Comparison of ENCODE assay signal across 11 mouse cellular contexts in the genomic region with DNA sequence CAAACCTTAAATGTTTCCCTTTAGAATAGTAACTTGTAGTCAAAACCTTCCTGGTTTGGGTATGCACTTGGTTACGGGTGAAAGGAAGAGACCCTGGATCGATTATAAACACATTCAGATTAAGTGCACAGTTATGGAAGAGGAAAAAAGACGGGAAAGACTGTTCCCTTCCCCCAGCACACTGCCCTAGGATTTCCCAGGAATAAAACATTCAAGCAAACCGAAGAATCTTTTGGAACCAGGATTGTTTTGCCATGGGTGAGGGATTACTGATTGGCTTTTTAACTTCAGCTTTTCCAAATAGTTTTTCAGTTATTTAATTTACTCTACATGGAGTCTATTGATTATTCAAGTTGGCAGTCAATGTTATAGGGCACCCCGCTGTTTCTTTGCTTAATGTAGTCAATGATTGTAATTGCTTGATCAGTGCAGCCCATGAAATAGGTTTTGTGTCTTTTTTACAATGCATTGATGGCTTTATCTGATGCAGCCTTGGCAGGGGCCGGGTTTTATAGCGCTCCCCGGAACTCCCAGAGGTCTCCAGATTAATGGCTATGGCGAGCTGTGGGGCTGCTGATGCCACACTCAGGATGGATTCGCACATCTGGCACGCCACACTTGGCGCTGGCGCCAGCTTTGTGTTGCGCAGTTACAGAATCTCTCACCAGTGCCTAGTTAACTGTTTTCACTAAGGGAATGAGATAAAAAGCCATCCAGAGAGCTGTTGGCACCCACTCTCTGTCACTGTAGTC.
DNase-seq lines count a peak whose midpoint lies in the region; ATAC-seq and TF ChIP-seq lines count a peak whose summit lies in the region.
"Had no signal": no experiment of that assay in that cellular context is flagged by ENCODE, and none has a peak within 500 bp of the region (broad histone marks: within the 10 kb centered on the region; RNA-seq: fewer than 3 reads in every experiment).

No protein-coding gene starts in this region.

- H3K4me3 ChIP-seq in embryonic facial prominence, embryonic 14.5 days (ENCODE audit: low read depth, low read length), result no peak overlapping the region
- H3K4me3 ChIP-seq in embryonic facial prominence, embryonic 10.5 days, result no peak overlapping the region
- H3K4me3 ChIP-seq in layer of hippocampus, adult 2 months, result peak overlapping the region; percentile 24; the same call in 1 of the 2 replicates
- H3K4me3 ChIP-seq in neural tube, embryonic 12.5 days, result no peak overlapping the region
- H3K4me3 ChIP-seq: liver, embryonic 13.5 days had no signal

- no peaks in the 10 kb centered on the region for H3K9me3 ChIP-seq in embryonic facial prominence, embryonic 14.5 days (ENCODE audit: control insufficient read depth, low read length)
- no peaks in the 10 kb centered on the region for H3K9me3 ChIP-seq in embryonic facial prominence, embryonic 10.5 days
- no peaks in the 10 kb centered on the region for H3K9me3 ChIP-seq in neural tube, embryonic 12.5 days
- H3K9me3 ChIP-seq: liver, embryonic 13.5 days had no signal

- H3K4me2 ChIP-seq in embryonic facial prominence, embryonic 14.5 days (ENCODE audit: low read depth, low read length), result no peak overlapping the region
- H3K4me2 ChIP-seq in neural tube, embryonic 12.5 days (replicated peaks), result peak overlapping the region; percentile 31
- H3K4me2 ChIP-seq: liver, embryonic 13.5 days had no signal

- peak; percentile 6 for DNase-seq in embryonic facial prominence, embryonic 14.5 days (ENCODE audit: low spot score)
- no peak for DNase-seq in embryonic facial prominence, embryonic 10.5 days (ENCODE audit: low spot score)
- DNase-seq in embryo, embryonic 11 days, result peak; percentile 22
- DNase-seq in layer of hippocampus, adult 2 months (ENCODE audit: low spot score in 2 of 2), result no peak
- no peak for DNase-seq in spleen, postnatal 36 days (ENCODE audit: low spot score in 2 of 2)
- no peak for DNase-seq in liver
- no peak for DNase-seq in MN1 (ENCODE audit: low spot score)
- DNase-seq: kidney, adult 9 months; liver, embryonic 13.5 days; thymus, postnatal 25 days had no signal

- no peaks in the 10 kb centered on the region for H3K4me1 ChIP-seq in embryonic facial prominence, embryonic 14.5 days (ENCODE audit: control insufficient read depth, insufficient read depth, low read length)
- H3K4me1 ChIP-seq in embryonic facial prominence, embryonic 10.5 days, result peaks cover 3% of the 10 kb centered on the region; the same call in 1 of the 2 replicates
- H3K4me1 ChIP-seq in neural tube, embryonic 12.5 days, result no peaks in the 10 kb centered on the region
- H3K4me1 ChIP-seq: liver, embryonic 13.5 days had no signal

- no peaks in the 10 kb centered on the region for H3K27me3 ChIP-seq in embryonic facial prominence, embryonic 14.5 days (replicated peaks; ENCODE audit: control insufficient read depth, insufficient read depth, low read length)
- H3K27me3 ChIP-seq in embryonic facial prominence, embryonic 10.5 days (replicated peaks; ENCODE audit: low read depth, poor library complexity, severe bottlenecking), result no peaks in the 10 kb centered on the region
- H3K27me3 ChIP-seq in neural tube, embryonic 12.5 days (replicated peaks), result no peaks in the 10 kb centered on the region
- H3K27me3 ChIP-seq: liver, embryonic 13.5 days had no signal

- H3K9ac ChIP-seq in embryonic facial prominence, embryonic 14.5 days (ENCODE audit: low read depth, low read length), result no peak overlapping the region
- H3K9ac ChIP-seq in neural tube, embryonic 12.5 days, result no peak overlapping the region
- H3K9ac ChIP-seq: liver, embryonic 13.5 days had no signal

- TF ChIP-seq CTCF in layer of hippocampus, adult 2 months (conservative IDR thresholded peaks at IDR 0.05), result no peak

- no peaks in the 10 kb centered on the region for H3K36me3 ChIP-seq in embryonic facial prominence, embryonic 14.5 days (ENCODE audit: control insufficient read depth, insufficient read depth, low read length)
- no peaks in the 10 kb centered on the region for H3K36me3 ChIP-seq in embryonic facial prominence, embryonic 10.5 days (replicated peaks)
- H3K36me3 ChIP-seq in neural tube, embryonic 12.5 days, result no peaks in the 10 kb centered on the region
- H3K36me3 ChIP-seq: liver, embryonic 13.5 days had no signal

- H3K27ac ChIP-seq in embryonic facial prominence, embryonic 14.5 days (replicated peaks; ENCODE audit: low read depth, low read length), result no peak overlapping the region
- no peak overlapping the region for H3K27ac ChIP-seq in embryonic facial prominence, embryonic 10.5 days (replicated peaks)
- H3K27ac ChIP-seq in layer of hippocampus, adult 2 months, result no peak overlapping the region
- peak overlapping the region; percentile 21; the same call in 1 of the 2 replicates for H3K27ac ChIP-seq in neural tube, embryonic 12.5 days
- H3K27ac ChIP-seq: liver, embryonic 13.5 days had no signal

- WGBS in embryonic facial prominence, embryonic 14.5 days, result 63% methylated on average over 14 of the region's 14 CpGs
- 67% methylated on average over 14 of the region's 14 CpGs for WGBS in embryonic facial prominence, embryonic 10.5 days
- WGBS in neural tube, embryonic 12.5 days, result 18% methylated on average over 14 of the region's 14 CpGs

- no peak for ATAC-seq in embryonic facial prominence, embryonic 14.5 days (ENCODE audit: low read depth)
- ATAC-seq in neural tube, embryonic 12.5 days (ENCODE audit: low FRiP score, low read depth), result peak; percentile 87

Comparison
In these comparisons a context has a peak if more than half of its experiments do, and no peak if none do; other contexts are left out.
1. DNase-seq: peak in embryonic facial prominence, embryonic 14.5 days (single experiment) and embryo, embryonic 11 days (single experiment); none in embryonic facial prominence, embryonic 10.5 days (single experiment), layer of hippocampus, adult 2 months (0 of 2), spleen, postnatal 36 days (0 of 2), liver (single experiment) and MN1 (single experiment).